Mouse (Mus musculus) liver, embryonic 14.5 days (tissue): ENCODE data around the gene Mars.

Experiments used
- CTCF ChIP-seq: IDR thresholded peaks from 2 replicates; pipeline ENCODE4 v1.5.1; 2016; ENCODE audit warnings: antibody characterized with exemption, low read depth, control low read depth
- EP300 ChIP-seq: IDR thresholded peaks from 2 replicates; pipeline ENCODE4 v1.6.1; 2016; ENCODE audit warnings: antibody characterized with exemption, low read depth

- TF ChIP-seq CTCF: no peak
- TF ChIP-seq EP300: no peak
Observed at GRCm38 (mm10) chr10:127261706-127262547, 49.7 kb downstream of the Mars start.
